Mouse (Mus musculus): ENCODE results near the gene Stox2.

GRCm38 (mm10) chr8:47373757-47374156 lies 72.4 kb downstream of the Stox2 start:
- TF ChIP-seq POLR2AphosphoS5 (IDR thresholded peaks at IDR 0.05; ENCODE audit: borderline replicate concordance, low read depth, low read length) (no peak), TCF12 (IDR thresholded peaks at IDR 0.05; ENCODE audit: low read depth, low read length) (no peak), ZC3H11A (IDR thresholded peaks at IDR 0.05; ENCODE audit: low read depth, low read length) (no peak), POLR2A (IDR thresholded peaks at IDR 0.05; ENCODE audit: control insufficient read depth in 1 of 2, insufficient read depth in 1 of 2, low read depth in 1 of 2, low read length in 2 of 2, poor library complexity in 1 of 2) (no peak), NRF1 (IDR thresholded peaks at IDR 0.05; ENCODE audit: insufficient read depth, low read depth, low read length, poor library complexity, severe bottlenecking) (no peak), CTCF (IDR thresholded peaks at IDR 0.05 in 2 of 3, conservative IDR thresholded peaks at IDR 0.05 in 1 of 3; ENCODE audit: control insufficient read depth in 1 of 3, insufficient read depth in 1 of 3, low read depth in 2 of 3, low read length in 3 of 3, poor library complexity in 1 of 3, severe bottlenecking in 1 of 3) (no peak), MEF2A (IDR thresholded peaks at IDR 0.05; ENCODE audit: extremely low read depth, insufficient replicate concordance, low read depth, low read length, poor library complexity, severe bottlenecking) (no peak), EP300 (IDR thresholded peaks at IDR 0.05; ENCODE audit: low read depth in 1 of 2, low read length in 2 of 2) (no peak), POLR2AphosphoS2 (IDR thresholded peaks at IDR 0.05; ENCODE audit: low read length) (no peak), ETS1 (IDR thresholded peaks at IDR 0.05; ENCODE audit: low read depth, low read length) (no peak), JUND (IDR thresholded peaks at IDR 0.05; ENCODE audit: low read depth, low read length) (no peak), USF1 (IDR thresholded peaks at IDR 0.05; ENCODE audit: low read depth, low read length) (no peak), HCFC1 (IDR thresholded peaks at IDR 0.05; ENCODE audit: low read depth, low read length) (no peak), MYC (IDR thresholded peaks at IDR 0.05; ENCODE audit: low read depth, low read length) (no peak)

Data from MEL (cell line).